Mouse (Mus musculus) layer of hippocampus, adult 9-11 months (tissue): ENCODE measurements around the gene Rnf39.
"Not testable (repeated sequence)": the region's sequence is repeated elsewhere in the genome, so short reads cannot be mapped to it uniquely, and the experiment has no call there.

Source experiments
- DNase-seq: peaks from one replicate; pipeline ENCODE4 v3.0.0; 2022

Gene Rnf39

DNA sequence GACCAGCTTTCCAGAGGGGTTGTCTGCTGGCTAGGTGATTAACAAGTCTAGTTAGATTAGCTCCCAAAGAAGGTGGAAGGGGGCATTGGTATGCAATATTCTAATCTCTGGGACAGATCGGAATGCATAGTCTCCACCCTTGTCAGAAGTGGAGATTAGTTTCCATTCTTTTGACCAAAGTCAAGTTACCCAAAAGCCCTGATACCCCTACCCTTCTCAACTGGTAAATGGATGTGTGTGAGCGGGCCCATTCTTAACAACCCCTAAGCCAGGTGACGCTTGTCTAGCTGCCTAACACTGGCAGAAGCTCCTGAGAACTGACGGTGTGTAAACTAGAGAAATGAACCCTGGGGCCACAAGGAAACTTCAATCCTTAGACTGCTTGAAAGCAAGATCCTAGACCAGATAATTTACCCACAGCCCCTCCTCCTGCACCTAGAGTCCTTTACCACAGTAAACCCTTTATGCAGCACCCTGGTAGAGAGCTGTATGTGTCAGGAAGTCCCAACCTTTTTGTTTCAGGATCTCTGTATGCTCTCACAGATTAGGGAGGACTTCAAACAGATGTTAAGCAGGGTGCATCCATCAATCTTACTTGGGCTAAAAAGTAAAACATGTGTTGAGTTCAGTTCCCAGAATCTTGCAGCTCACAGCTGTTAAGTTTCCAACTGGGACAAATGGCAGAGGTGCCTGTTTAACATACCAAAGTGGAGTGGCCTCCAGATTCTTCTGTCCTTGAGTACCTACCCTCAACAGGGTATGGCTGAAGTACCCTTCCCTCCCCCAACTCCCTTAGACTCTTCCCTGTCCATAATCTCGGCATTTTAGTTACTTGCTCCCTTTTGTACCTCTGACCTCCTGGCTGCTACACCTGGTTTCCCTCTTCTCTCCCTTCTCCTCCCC lies 39.8 kb downstream of the Rnf39 start:
- DNase-seq = no peak

DNA sequence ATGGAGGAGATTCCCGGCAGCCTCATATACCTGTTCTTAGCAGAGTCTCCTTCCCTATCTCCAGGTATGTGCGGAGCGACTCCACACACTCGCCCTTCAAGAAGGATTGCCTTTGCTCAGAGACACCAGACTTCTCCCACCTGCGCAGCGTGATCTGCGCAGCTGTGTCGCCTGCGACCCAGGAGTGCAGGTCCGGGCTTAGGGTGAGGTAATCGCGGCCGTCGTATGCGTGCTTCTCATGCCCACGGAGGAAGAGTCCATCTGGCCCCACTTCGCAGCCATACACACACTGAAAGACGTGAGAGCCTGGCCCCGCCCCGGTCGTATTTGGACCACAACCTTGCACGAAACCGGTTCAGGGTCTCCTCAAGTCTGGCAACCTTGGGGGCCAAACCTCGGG lies 45.8 kb downstream of the Rnf39 start:
- DNase-seq = no peak

DNA sequence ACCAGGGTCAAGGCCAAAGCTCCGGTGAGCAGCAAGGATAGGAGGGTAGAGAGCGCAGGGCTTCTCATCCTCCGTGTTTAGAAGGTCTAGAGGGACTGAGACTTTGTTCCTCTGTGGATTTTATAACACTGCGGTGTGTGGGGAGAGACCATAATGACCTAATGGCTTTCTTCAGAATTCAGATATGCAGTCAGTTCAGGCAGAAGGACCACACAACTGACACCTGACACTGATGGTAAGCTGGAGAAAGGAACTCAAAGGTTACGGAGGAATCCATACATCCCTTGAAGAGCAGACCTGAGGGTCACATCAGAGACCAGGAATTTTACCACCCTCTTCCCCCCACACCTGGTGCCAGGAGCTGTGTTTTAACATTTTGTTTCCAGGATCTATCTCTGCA lies 46.7 kb downstream of the Rnf39 start, which contains the start of gene H2-M5:
H2-M5 (minus strand) TSS at position 101 of the 400 bp plus-strand sequence.
- DNase-seq = no peak

DNA sequence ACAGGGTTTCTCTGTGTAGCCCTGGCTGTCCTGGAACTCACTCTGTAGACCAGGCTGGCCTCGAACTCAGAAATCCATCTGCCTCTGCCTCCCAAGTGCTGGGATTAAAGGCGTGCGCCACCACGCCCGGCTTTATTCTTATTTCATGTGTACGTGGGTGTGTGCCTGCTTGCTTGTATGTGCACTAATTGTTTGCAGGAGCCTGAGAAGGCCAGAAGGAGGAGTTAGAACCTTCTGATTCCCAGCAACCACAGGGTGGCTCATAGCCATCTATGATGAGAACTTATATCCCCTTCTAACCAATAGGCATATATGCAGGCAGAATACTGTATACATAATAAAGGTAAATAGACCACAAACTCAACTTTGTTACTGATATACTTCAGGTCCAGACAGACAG lies 47.9 kb downstream of the Rnf39 start:
- DNase-seq = not testable (repeated sequence)

DNA sequence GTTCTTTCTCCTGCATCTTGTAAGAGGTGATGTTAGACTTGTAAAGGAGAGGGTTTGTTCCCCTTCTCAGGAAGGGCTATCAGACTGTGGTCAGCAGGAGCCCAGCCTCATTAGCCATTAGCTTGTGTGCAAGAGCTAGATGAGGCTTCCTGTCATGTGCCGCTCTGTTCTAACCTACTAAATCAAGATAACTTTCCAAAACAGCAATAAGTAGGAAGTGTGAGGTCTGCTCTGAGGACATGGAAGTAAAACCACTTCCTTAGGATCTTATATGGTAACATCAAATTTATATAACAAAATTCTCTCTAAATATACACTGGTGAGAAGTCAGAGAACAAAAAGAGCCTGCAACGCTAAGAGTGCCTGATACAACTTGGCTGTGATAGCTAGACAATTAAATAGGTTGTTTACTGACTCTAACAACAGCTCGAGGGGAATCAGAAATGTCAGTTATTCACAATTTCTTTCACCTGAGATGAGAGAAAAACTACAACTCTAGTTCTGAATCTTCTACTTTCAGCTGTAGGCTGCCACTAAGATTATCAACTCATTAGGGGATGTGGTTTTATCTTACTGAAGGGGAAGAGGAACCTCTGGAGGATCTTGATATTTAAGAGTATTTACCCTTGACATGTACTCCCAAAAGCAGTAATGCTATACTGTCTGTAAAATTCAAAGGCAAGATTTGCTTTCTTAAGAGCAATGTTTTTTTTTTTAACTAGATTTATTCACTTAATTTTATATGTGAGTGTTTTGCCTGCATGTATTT lies 49.8 kb downstream of the Rnf39 start:
- DNase-seq = no peak

DNA sequence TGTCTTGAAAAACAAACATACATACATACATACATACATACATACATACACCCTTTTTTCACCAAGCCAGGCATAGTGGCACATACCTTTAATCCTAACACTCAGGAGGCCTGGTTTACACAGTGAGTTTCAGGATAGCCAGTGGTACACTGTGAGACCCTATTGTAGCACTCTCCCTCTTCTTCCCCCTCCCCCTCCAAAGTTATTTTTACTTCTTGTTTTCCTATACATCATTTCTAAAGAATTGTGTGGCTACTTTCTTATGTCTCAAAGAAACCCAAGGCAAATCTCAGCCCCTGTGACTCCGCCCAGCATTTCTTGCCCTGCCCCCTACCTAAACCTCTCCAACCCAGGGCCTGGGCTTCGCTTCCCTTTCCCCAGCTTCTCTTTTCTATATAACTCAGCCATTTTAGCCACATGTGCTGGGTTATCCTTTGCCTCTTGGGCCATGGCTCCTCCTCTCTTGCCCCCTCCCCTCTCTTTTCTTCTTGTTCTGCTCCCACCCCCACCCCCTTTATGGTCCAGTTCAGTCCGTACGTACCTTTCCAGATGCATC lies 51.1 kb downstream of the Rnf39 start:
- no peak for DNase-seq

DNA sequence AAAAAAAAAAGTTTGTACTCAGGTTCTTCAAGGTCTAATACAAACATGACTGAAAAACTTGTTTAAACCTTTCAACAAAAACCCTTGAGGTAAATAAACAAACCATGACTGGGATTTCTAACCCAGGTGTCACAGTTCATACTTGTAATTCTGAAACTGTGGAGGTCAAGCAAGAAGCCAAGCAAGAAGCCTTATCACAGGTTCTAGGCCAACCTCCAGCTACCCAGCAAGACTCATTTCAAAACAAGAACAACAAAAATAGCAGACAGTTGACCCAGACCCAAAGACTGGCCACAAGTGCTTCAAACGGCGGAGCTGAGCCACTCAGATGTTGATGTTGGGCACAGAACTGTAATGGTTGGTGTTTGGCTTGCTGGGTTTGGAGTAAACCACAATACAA lies 51.8 kb downstream of the Rnf39 start:
- DNase-seq = no peak

DNA sequence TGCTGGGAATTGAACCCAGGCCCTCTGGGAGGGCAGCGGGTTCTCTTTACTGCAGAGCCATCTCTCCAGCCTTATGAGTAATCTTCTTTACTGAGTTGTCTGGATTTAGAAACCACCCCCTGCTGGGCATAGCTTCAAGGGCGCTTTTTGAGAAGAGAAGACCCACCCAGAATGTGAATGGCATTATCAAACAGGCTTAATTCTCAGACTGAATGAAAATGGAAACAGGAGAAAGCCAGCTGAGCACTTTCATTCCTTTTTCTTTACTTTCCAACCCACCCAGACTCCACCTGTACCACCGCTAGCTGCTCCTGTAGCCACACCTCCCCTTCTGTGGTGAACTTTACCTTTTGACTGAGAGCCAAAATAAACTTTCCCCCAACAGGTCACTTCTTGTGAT lies 52.7 kb downstream of the Rnf39 start:
- no peak for DNase-seq

DNA sequence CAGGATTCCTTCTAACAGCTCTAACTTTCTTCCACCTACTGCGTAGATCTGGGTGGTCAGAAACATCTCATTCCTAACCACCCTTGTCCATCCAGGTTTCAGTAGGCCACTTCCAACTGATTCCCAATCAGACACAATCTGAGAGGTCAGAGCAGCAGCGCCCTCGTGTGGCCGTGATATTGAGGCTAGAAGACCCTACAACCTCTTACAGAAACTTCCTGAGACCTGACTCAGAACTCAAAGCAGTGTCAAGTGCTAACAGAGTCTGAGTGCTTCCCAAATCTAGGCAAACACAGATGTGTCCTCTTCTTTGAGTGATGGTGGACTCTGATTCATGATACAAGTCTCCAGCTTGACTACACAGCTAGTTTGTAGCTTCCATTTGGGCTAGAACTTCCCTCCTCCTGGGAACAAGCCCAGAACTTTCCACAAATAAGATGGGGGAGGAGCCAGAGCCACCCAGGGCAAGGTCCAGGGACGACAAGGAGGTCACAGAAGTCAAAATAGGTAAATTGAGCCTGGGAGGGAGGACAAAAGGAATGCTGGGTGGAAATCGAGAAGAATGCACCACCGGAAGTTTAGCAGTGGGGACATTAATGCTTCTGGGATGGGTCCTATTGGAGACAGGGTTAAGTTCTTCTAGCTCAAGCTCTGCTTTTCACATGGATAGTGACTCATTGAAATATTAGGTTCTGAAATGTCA lies 54.5 kb downstream of the Rnf39 start:
- peak; percentile 58 for DNase-seq
